Mouse (Mus musculus) midbrain, embryonic 14.5 days (tissue): ENCODE data around the gene Nipal4. TPM values are rescaled to one million over a fixed set of nuclear protein-coding genes. Genes with fewer than 3 reads are reported as not detected.
"Not testable (repeated sequence)": the region's sequence is repeated elsewhere in the genome, so short reads cannot be mapped to it uniquely, and the experiment has no call there.

Experiments
- ATAC-seq: fragments of 200-750 bp; cut with Nextera tagmentation; 2 replicates; pipeline ENCODE4 v1.8.0; 2017; ENCODE audit warnings: moderate number of reproducible peaks, moderate library complexity; ENCODE audit not compliant: low FRiP score, low TSS enrichment
- DNase-seq: peaks from one replicate; pipeline ENCODE4 v3.0.0-alpha.2; 2015
- H3K27ac ChIP-seq: fragments of 300-500 bp; sonication (generic); replicated peaks from 2 replicates; pipeline ENCODE4 v1.5.1; 2014; ENCODE audit warnings: mild to moderate bottlenecking, low read depth, low read length, moderate library complexity
- H3K27me3 ChIP-seq: fragments of 300-500 bp; sonication (generic); 2 replicates; pipeline ENCODE4 v1.6.1; 2014; ENCODE audit warnings: low read length, control low read depth, mixed read lengths; ENCODE audit not compliant: control insufficient read depth, insufficient read depth
- H3K36me3 ChIP-seq: fragments of 300-500 bp; sonication (generic); 2 replicates; pipeline ENCODE4 v1.6.1; 2014; ENCODE audit warnings: low read length, control low read depth; ENCODE audit not compliant: control insufficient read depth, insufficient read depth
- H3K4me1 ChIP-seq: fragments of 300-500 bp; sonication (generic); 2 replicates; pipeline ENCODE4 v1.6.1; 2014; ENCODE audit warnings: mild to moderate bottlenecking, antibody characterized with exemption, low read length, control low read depth; ENCODE audit not compliant: control insufficient read depth, insufficient read depth
- H3K4me2 ChIP-seq: fragments of 300-500 bp; sonication (generic); 2 replicates; pipeline ENCODE4 v1.6.1; 2014; ENCODE audit warnings: mild to moderate bottlenecking, low read length, moderate library complexity
- H3K4me3 ChIP-seq: fragments of 300-500 bp; sonication (generic); replicated peaks from 2 replicates; pipeline ENCODE4 v1.5.1; 2014; ENCODE audit warnings: low read depth, low read length
- H3K9ac ChIP-seq: fragments of 300-500 bp; sonication (generic); replicated peaks from 2 replicates; pipeline ENCODE4 v1.6.1; 2014; ENCODE audit warnings: mild to moderate bottlenecking, low read length, moderate library complexity
- H3K9me3 ChIP-seq: fragments of 300-500 bp; sonication (generic); 2 replicates; pipeline ENCODE4 v1.6.1; 2016; ENCODE audit warnings: low read length, control low read depth, mixed read lengths; ENCODE audit not compliant: control insufficient read depth
- WGBS: fragments of 180-500 bp; shearing (Covaris S2); extraction: QIAGEN DNeasy Blood & Tissue Kit; methylation state at CpG from one replicate; pipeline ENCODE4 v1.1.7; 2014; 5-methylcytosine and 5-hydroxymethylcytosine counted together
- polyA plus RNA-seq: library from polyadenylated mRNA; unstranded; fragments of >200 nt; fragmentation: Nextera tagmentation; extraction: Ambion mirVana; gene quantifications from 2 replicates; pipeline ENCODE4 v1.2.1, GENCODE M21; 2014

Nipal4 gene
- polyA plus RNA-seq, 1 experiment from 2014 or later, result 0.72 TPM

GRCm38 (mm10) chr11:46202547-46202887, 36.2 kb upstream of the Nipal4 start:
- no peaks in the 10 kb centered on the region for H3K27me3 ChIP-seq
- no peak for ATAC-seq
- H3K4me3 ChIP-seq, result no peak overlapping the region
- H3K9me3 ChIP-seq, result no peaks in the 10 kb centered on the region
- no peak overlapping the region for H3K4me2 ChIP-seq
- H3K27ac ChIP-seq, result peak overlapping the region; percentile 37; the same call in 1 of the 2 replicates
- WGBS, result 77% methylated on average over 10 of the region's 10 CpGs
- H3K36me3 ChIP-seq, result peaks cover 91% of the 10 kb centered on the region
- no peak overlapping the region for H3K9ac ChIP-seq
- no peaks in the 10 kb centered on the region for H3K4me1 ChIP-seq
- DNase-seq, result no peak

DNA sequence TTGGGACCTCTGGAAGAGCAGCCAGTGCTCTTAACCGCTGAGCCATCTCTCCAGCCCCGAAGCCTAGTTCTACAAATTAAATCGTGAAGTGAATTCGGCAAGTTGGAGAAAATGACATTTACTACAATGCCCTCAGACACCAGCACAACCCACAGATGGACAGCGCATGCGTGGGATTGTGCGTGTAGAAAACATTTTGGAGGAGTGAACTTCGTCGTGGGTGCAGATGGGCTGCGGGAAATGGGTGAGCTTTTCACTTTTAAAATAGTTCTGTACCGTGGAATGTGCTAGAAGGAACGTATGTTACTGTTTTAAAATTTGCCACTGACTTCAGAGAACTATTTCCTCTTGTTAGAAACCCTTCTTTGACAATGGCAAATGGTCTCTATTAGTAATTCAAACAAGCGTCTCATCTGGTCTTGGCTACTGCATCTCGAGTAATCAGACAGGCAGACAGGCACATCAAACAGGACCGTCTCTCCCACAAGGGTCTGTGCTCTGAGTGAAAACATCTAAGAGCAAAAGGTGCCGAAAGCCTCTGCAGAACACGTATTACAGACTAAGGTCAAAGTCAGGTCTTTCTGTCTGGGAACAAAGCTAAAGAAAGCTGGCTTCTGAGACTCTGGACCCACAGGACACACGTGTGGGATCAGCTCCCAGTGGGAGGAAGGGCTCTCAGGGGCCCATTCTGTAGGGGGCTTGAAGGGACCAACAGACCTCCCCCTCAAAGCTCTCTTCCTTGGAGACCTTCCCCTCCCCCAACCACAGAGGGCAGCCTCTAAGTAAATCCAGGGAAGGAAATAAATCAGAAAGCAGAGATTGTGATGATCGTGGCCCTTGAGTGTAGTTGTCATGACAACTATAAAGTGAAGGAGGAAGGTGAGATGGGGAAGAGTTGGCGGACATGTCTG, 35.6 kb upstream of the Nipal4 start:
- Histone ChIP-seq H3K4me2 (no peak overlapping the region), H3K4me3 (no peak overlapping the region), H3K27me3 (no peaks in the 10 kb centered on the region), H3K9ac (no peak overlapping the region), H3K9me3 (no peaks in the 10 kb centered on the region), H3K36me3 (peaks cover 91% of the 10 kb centered on the region), H3K27ac (peak overlapping the region; percentile 37; the same call in 1 of the 2 replicates), H3K4me1 (no peaks in the 10 kb centered on the region)
- WGBS, result 79% methylated on average over 20 of the region's 20 CpGs
- ATAC-seq (no peak), DNase-seq (peak; percentile 9)

- H3K9ac ChIP-seq, result no peak overlapping the region
- H3K4me3 ChIP-seq, result no peak overlapping the region
- no peaks in the 10 kb centered on the region for H3K9me3 ChIP-seq
- no peaks in the 10 kb centered on the region for H3K4me1 ChIP-seq
- no peak overlapping the region for H3K27ac ChIP-seq
- WGBS, result 92% methylated on average over 11 of the region's 11 CpGs
- no peak overlapping the region for H3K4me2 ChIP-seq
- no peak for DNase-seq
- H3K36me3 ChIP-seq, result peaks cover 88% of the 10 kb centered on the region
- H3K27me3 ChIP-seq, result no peaks in the 10 kb centered on the region
- no peak for ATAC-seq
These were observed 34.4 kb upstream of the Nipal4 start for GRCm38 (mm10) chr11:46200664-46201063.

DNA sequence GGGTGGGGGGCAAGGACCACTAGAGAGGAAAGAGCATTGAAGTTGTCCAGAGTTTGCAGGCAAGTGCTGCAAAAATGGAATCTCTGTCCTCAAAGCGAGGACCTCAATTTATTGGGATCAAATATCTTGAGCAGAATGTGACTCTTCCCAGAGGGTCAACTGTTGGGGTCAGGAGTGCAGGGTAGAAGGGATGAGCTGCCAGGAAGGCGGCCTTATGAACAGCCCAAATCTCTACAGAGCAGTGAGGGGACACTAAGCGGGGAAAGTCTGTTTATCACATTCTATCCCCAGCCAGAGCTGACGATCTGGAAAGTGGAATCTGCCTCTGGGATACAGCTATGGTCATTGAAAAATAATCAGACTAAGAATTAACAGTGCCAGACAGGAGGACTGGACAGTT, 27.9 kb upstream of the Nipal4 start:
- Histone ChIP-seq H3K27ac (no peak overlapping the region), H3K9me3 (no peaks in the 10 kb centered on the region), H3K4me1 (no peaks in the 10 kb centered on the region), H3K4me3 (no peak overlapping the region), H3K4me2 (no peak overlapping the region), H3K9ac (no peak overlapping the region), H3K36me3 (peaks cover 56% of the 10 kb centered on the region), H3K27me3 (no peaks in the 10 kb centered on the region)
- no peak for DNase-seq
- WGBS, result 85% methylated on average over 4 of the region's 4 CpGs
- ATAC-seq, result no peak

DNA sequence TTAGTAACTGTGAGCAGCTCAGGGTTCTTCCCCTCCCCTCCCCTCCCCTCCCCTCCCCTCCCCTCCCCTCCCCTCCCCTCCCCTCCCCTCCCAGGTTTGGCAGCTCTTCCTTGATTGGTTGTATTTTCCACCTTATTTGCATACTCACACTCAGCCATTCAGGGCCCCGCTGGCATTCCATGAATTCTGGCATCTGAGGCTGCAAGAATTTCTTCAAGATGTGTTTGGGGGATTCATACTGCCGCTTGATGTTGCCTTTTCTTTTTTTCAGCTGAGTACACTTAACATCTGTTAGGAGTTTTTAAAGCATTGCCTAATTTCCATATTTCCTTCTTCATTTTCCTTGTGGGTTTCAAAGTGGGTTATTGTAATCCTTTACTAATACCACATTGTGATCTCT, 22.0 kb upstream of the Nipal4 start:
- Histone ChIP-seq H3K9ac (no peak overlapping the region), H3K9me3 (no peaks in the 10 kb centered on the region), H3K27ac (no peak overlapping the region), H3K4me2 (no peak overlapping the region), H3K36me3 (peaks cover 7% of the 10 kb centered on the region), H3K4me3 (no peak overlapping the region), H3K4me1 (no peaks in the 10 kb centered on the region), H3K27me3 (no peaks in the 10 kb centered on the region)
- WGBS, result 76% methylated on average over 2 of the region's 2 CpGs
- DNase-seq (no peak), ATAC-seq (no peak)

- H3K4me1 ChIP-seq, result no peaks in the 10 kb centered on the region
- no peak overlapping the region for H3K4me2 ChIP-seq
- DNase-seq, result no peak
- H3K9me3 ChIP-seq, result no peaks in the 10 kb centered on the region
- ATAC-seq, result no peak
- H3K27me3 ChIP-seq, result no peaks in the 10 kb centered on the region
- WGBS, result 36% methylated on average over 4 of the region's 4 CpGs
- H3K36me3 ChIP-seq, result no peaks in the 10 kb centered on the region
- no peak overlapping the region for H3K27ac ChIP-seq
- H3K9ac ChIP-seq, result no peak overlapping the region
- no peak overlapping the region for H3K4me3 ChIP-seq
These were observed 19.2 kb upstream of the Nipal4 start for GRCm38 (mm10) chr11:46185486-46185885.

DNA sequence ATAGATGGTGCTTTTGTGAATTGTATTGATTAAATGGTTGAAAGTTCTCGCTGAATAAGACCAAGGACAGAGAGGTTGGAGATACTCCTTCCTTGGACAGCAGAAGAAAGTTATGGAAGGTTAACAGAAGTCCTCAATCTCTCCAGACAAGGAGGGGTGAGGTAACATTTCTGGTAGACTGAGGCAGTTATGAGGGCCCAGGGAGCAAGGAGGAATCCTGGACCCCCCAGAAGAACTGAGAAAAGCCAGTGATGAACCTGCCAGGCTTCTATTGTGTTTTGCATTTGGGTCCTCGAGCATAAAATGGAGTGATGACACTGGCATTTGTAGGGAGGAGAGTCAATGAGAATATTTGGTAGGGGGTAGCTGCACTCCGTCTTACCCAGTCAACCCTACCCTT, 18.6 kb upstream of the Nipal4 start:
- ATAC-seq (no peak), DNase-seq (no peak)
- WGBS, result 81% methylated on average over 3 of the region's 3 CpGs
- no peak overlapping the region for H3K9ac ChIP-seq
- no peaks in the 10 kb centered on the region for H3K36me3 ChIP-seq
- H3K4me3 ChIP-seq, result no peak overlapping the region
- H3K4me2 ChIP-seq, result no peak overlapping the region
- no peaks in the 10 kb centered on the region for H3K27me3 ChIP-seq
- no peaks in the 10 kb centered on the region for H3K4me1 ChIP-seq
- no peaks in the 10 kb centered on the region for H3K9me3 ChIP-seq
- no peak overlapping the region for H3K27ac ChIP-seq

GRCm38 (mm10) chr11:46182031-46182430, 15.7 kb upstream of the Nipal4 start:
- not testable (repeated sequence) for H3K36me3 ChIP-seq, H3K4me1 ChIP-seq, H3K9ac ChIP-seq, H3K27ac ChIP-seq, H3K9me3 ChIP-seq, ATAC-seq, H3K4me3 ChIP-seq, H3K27me3 ChIP-seq, DNase-seq, H3K4me2 ChIP-seq
- 73% methylated on average over 1 of the region's 1 CpGs for WGBS
